Mouse (Mus musculus) brain, adult 10 weeks (tissue): ENCODE measurements around the gene Pycard. TPM values are rescaled to one million over a fixed set of nuclear protein-coding genes. Genes with fewer than 3 reads are reported as not detected.

Source experiments
- polyA plus RNA-seq: library from polyadenylated mRNA; stranded (reverse); fragments of 350-450 nt; fragmentation: Illumina TruSeq; extraction: RNeasy Lipid Tissue Mini Kit (QIAGEN cat#74804); gene quantifications from one replicate; pipeline ENCODE4 v1.2.3, GENCODE M21; 2015; ENCODE audit warnings: low read depth, low replicate concordance

Gene Pycard
- 4.3 TPM for polyA plus RNA-seq

DNA sequence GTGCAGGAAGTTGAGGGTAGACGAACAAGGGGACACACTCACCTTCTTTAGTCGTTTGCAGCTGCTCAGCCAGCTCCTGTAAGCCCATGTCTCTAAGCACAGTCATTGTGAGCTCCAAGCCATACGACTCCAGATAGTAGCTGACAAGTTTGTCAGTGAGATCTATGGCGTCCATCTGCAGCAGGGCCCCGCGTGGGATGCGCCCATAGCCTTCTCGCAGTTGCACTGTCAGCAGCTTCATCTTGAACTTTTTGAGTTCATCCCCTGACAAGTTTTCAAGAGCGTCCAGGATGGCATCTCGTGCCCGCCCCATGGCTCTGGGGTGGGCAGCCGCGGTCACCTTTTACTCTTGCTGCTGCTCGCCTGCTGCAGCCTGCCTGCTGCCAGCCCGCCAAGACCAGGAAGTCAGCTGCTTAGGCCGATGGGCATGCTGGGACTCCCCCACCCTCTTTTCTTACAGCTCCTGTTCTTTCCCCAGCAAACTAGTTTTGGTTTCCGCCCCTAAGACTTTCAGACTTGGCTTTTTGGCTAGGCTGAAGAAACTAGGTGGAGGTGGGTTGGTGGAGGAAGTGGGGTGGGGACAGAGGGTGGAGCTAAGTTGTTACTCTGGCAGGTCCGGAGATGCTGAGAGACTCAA, at the start of gene Pycard:
TSS of gene Pycard (minus strand) at position 527 of the 637 bp plus-strand sequence.

GRCm38 (mm10) chr7:128003688-128004087, 10.0 kb upstream of the Pycard start, which contains the start of gene Trim72:
TSS of gene Trim72 (plus strand) at chr7:128003949.

GRCm38 (mm10) chr7:127967004-127967921, 26.4 kb downstream of the Pycard start, which contains the start of gene Fus:
TSS of gene Fus (plus strand) at chr7:127967457.

GRCm38 (mm10) chr7:127946470-127947023, 47.1 kb downstream of the Pycard start, which contains the start of gene Prss36:
TSS of gene Prss36 (minus strand) at chr7:127946725.

Other genes starting within 250 kb of the Pycard start
- 38.6 TPM for gene Fbxl19, start 249.3 kb downstream of the Pycard start, polyA plus RNA-seq
- gene Orai3, start 224.1 kb downstream of the Pycard start, polyA plus RNA-seq, result 20.2 TPM
- gene Setd1a, start 217.2 kb downstream of the Pycard start, polyA plus RNA-seq, result 21.5 TPM
- gene Gm49388, start 208.3 kb downstream of the Pycard start, polyA plus RNA-seq, result not detected
- 13.3 TPM for gene Hsd3b7, start 193.3 kb downstream of the Pycard start, polyA plus RNA-seq
- gene Stx4a, start 169.6 kb downstream of the Pycard start, polyA plus RNA-seq, result 88.0 TPM
- 319 TPM for gene Stx1b, start 169.3 kb downstream of the Pycard start, polyA plus RNA-seq
- gene Zfp646, start 117.6 kb downstream of the Pycard start, polyA plus RNA-seq, result 12.6 TPM
- gene Zfp668, start 117.0 kb downstream of the Pycard start, polyA plus RNA-seq, result 9.1 TPM
- 2.1 TPM for gene Prss53, start 102.9 kb downstream of the Pycard start, polyA plus RNA-seq
- gene Gm21974, start 98.4 kb downstream of the Pycard start, polyA plus RNA-seq, result not detected
- gene Vkorc1, start 98.2 kb downstream of the Pycard start, polyA plus RNA-seq, result 40.9 TPM
- 45.9 TPM for gene Bckdk, start 89.8 kb downstream of the Pycard start, polyA plus RNA-seq
- gene Kat8, start 81.4 kb downstream of the Pycard start, polyA plus RNA-seq, result 41.5 TPM
- 0.65 TPM for gene Prss8, start 63.8 kb downstream of the Pycard start, polyA plus RNA-seq
- 14.3 TPM for gene Prss36, start 47.1 kb downstream of the Pycard start, polyA plus RNA-seq
- 307 TPM for gene Fus, start 26.4 kb downstream of the Pycard start, polyA plus RNA-seq
- 0.34 TPM for gene Trim72, start 10.1 kb upstream of the Pycard start, polyA plus RNA-seq
- 11.5 TPM for gene Itgam, start 68.8 kb upstream of the Pycard start, polyA plus RNA-seq
- not detected for gene Gm49368, start 68.8 kb upstream of the Pycard start, polyA plus RNA-seq
- not detected for gene Itgax, start 135.7 kb upstream of the Pycard start, polyA plus RNA-seq
- 1.2 TPM for gene Itgad, start 160.5 kb upstream of the Pycard start, polyA plus RNA-seq
- 21.9 TPM for gene Cox6a2, start 212.5 kb upstream of the Pycard start, polyA plus RNA-seq
- gene Armc5, start 243.5 kb upstream of the Pycard start, polyA plus RNA-seq, result 7.4 TPM
- gene 9130023H24Rik, start 244.2 kb upstream of the Pycard start, polyA plus RNA-seq, result 2.5 TPM